Mouse (Mus musculus): ENCODE results near the gene Zfp786. TPM values are rescaled to one million over a fixed set of nuclear protein-coding genes. Genes with fewer than 3 reads are reported as not detected.
"Not testable (repeated sequence)": the region's sequence is repeated elsewhere in the genome, so short reads cannot be mapped to it uniquely, and the experiment has no call there.

Gene Zfp786
- total RNA-seq, 2 experiments from 2014 or later = 3.8 to 4.9 TPM

DNA sequence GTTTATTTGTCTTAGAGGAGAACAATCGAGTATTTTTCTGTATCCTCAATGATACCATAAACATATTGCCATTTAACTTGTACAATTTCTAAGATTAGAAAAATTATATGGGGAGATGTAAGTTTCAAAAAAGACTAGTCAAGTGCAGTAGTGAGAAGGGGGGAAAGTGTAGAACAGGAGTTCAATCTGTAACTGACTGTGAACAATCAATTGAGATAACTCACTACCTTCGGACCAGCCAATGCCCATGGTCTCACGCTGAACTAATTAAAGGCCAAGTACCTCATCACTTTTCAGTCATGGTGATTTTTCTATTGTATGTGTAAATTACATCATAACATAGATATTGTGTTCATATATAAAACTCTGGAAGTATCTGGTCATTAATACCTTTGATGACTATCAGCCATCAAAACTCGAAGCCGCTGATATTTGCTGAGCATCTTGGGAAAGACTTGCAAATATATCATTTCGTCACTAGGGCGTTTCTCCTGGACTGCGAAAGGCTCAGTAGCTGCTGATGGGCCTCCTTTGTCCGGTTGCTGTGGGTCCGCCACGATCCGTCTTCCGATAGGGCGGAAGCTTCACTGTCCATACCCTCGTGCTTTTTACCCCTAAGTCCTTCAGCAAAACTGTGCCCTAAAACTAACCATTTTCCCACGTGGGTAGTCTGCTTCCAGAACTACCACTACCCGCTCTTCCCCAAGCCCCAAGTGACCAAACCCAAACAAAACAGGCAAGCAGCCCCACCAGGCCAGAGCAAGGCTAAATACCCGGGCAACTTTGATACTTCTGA, 42.5 kb downstream of the Zfp786 start:
- DNase-seq (ENCODE audit: extremely low spot score in 1 of 2, low spot score in 1 of 2) = peak; percentile 70 to 72

DNA sequence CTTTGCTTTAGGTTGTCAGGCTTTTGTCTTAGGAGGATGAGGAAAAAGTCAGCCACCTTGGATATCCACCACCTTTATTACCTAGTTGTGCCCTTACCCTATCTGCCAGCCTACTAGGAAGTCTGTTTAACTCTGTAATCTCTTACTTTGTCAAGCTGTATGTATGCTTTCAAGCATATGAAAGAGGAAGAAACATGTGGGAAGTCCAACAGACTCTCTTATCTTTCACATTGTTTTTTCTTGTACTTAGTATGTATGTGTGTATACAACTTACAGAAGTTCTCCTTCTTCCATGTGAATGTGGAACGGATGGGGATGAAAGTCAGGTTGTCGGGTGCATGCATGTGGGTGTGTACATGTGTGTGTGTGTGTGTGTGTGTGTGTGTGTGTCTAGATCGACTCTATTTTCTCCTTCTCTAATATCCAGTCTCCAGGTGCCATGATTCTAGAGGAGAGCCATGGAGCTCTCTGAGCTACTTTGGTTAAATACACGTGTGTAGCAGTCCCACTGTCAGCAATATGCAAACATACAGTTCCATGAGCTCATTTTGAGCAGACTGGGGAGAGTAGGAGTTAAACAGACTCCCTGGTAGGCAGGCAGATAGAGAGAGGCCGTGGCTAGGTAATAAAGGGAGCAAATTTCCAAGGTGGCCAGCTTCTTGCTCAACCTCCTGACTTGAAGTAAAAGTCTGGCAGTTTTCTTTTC, 45.8 kb downstream of the Zfp786 start:
- DNase-seq (ENCODE audit: extremely low spot score in 1 of 2, low spot score in 1 of 2) = no peak

DNA sequence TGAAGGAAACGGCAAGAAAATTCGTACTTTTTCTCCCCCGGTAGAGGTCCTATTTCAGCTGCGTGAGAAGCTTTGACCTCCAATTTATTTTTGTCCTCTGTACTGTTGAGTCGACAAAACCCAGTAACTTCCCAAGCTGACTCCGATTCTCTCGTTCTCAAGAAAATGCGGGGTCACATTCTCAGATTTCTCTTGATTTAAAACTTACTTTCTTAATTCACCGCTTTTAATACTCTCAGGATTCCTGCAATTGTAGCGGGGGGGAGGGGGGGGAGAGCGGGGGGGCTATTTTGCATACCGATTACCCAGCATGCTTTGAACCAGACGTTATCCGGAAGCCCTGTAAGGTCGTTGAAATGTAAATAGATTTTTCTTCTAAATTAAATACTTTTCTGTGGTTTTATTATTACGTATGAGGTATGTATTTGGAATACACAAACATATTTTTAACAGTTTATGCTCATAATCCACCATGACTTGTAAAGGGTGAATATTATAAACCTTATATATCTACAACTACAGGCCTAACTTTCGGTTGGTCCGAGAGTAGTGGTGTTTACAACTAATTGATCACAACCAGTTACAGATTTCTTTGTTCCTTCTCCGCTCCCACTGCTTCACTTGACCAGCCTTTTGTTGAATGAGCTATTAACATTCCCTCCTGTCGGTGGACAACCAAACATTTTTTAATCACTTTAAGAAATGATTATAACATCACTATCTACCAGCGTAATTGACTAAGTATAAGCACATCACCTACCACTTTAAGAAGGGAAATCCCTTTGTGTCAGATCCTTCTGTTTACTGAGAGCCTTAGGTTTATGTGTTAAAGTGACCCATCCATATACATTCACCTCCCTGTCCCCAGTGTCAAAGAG, 49.3 kb downstream of the Zfp786 start:
- no peak for DNase-seq (ENCODE audit: extremely low spot score in 1 of 2, low spot score in 1 of 2)

DNA sequence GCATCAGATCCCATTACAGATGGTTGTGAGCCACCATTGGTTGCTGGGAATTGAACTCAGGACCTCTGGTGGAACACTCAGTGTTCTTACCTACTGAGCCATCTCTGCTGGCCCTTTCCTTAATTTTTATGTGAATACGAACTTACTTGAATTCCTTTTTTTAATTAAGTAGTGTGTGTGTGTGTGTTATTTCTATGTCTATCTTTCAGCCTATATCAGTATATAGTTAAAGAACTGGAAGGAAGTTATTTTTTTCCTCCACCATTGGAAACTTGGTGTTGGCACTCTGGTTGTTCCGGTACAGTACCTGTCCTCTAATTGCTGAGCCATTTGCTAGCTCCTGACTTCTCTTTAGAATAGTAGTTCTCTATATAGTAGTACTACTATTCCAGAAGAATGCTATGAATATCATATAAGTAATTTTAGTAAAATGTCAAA, 50.1 kb downstream of the Zfp786 start:
- no peak for DNase-seq (ENCODE audit: extremely low spot score in 1 of 2, low spot score in 1 of 2)

DNA sequence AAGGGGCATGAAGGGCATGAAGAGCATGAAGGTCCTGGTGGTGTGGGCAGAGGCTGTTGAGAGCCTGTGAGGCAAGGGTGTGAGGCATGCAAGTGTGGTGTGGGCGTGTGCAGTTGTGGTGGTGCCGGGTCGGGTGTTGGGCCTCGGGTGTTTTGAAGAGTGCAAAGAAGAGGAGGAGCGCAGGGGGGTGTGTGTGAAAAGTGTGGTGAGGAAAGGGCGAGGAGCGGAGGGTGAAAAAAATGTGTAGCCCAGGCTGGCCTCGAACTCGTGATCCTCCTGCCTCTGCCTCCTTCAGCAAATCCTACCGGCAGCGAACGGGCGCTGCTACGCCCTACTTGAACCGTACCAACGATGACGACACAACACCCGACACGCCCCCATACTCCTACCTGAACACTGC, 58.9 kb downstream of the Zfp786 start:
- not testable (repeated sequence) for DNase-seq (ENCODE audit: extremely low spot score in 1 of 2, low spot score in 1 of 2)

DNA sequence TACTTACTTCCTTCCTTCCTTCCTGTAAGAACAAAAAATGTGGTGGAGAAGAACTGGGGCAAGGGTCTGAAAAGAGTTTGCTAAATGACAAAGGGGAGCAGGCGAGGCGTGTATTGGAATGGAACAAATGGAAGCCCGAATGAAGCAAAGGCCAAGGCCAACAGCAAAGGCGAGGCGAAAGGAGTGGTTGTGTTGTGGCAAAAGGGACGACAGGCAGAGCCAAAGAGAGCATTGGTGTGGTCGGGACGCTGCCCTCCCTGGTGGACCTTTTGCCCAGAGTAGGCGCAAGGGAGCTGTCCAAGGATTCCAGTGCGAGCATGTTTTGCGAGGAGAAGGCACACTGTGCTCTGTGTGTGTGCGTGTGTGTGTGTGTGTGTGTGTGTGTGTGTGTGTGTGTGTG, 59.6 kb downstream of the Zfp786 start:
- not testable (repeated sequence) for DNase-seq (ENCODE audit: extremely low spot score in 1 of 2, low spot score in 1 of 2)

DNA sequence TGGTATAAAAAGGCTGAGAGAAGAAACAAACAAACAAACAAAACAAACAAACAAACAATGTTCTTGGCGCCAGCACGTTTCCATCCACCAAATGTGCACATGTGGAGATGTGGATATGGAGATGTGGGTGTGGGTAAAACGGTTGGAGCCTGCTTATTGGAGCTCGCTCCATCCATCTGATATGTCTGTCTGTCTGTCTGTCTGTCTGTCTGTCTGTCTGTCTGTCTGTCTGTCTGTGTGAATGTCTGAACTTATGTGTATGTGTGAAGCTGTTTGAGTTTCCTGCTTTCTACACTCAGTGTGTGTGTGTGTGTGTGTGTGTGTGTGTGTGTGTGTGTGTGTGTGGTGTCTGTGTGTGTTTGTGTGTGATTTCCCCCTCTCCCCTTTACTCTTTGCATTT, 60.8 kb downstream of the Zfp786 start:
- DNase-seq (ENCODE audit: extremely low spot score in 1 of 2, low spot score in 1 of 2) = not testable (repeated sequence)

Small RNAs within 50 kb of the gene (microRNA-seq; reads per million reads assigned to microRNA genes)
- gene Mir704 = 0.40 to 1.8 reads per million in 2 experiments

Other genes starting within 250 kb of the Zfp786 start
- 10 to 100 TPM; 16.5 to 17.1 TPM for gene Ezh2, start 235.5 kb downstream of the Zfp786 start, total RNA-seq (2021)
- 10 to 100 TPM; 53.5 to 67.5 TPM for gene Pdia4, start 17.4 kb downstream of the Zfp786 start, total RNA-seq (2021)
- gene Zfp398, start 4.8 kb upstream of the Zfp786 start, total RNA-seq (2021) = 10 to 100 TPM; 18.5 to 23.5 TPM
- gene Zfp282, start 46.3 kb upstream of the Zfp786 start, total RNA-seq (2021) = 10 to 100 TPM; 15.3 to 17.1 TPM
- 10 to 100 TPM; 17.0 to 17.3 TPM for gene Zfp212, start 89.6 kb upstream of the Zfp786 start, total RNA-seq (2021)
- 10 to 100 TPM; 19.3 to 22.6 TPM for gene Zfp956, start 122.5 kb upstream of the Zfp786 start, total RNA-seq (2021)
- 10 to 100 TPM; 33.8 to 33.9 TPM for gene Zfp777, start 218.0 kb upstream of the Zfp786 start, total RNA-seq (2021)

All from layer of hippocampus, postnatal 25 days (tissue).